Mouse (Mus musculus) lung, embryonic 15.5 days (tissue): ENCODE measurements at regions not wholly inside any gene's neighbourhood (a gene's known extent, or its start where the extent isn't known, plus 50 kb on each side); places are given as distances from the start of the nearest gene placed in this dataset.
"Not testable (repeated sequence)": the region's sequence is repeated elsewhere in the genome, so short reads cannot be mapped to it uniquely, and the experiment has no call there.

ENCODE experiments used
- ATAC-seq: fragments of 200-750 bp; cut with Nextera tagmentation; 2 replicates; pipeline ENCODE4 v1.8.0; 2017; ENCODE audit warnings: moderate number of reproducible peaks, borderline replicate concordance; ENCODE audit not compliant: low FRiP score, low TSS enrichment; ENCODE audit errors: extremely low read depth
- H3K27ac ChIP-seq: fragments of 300-500 bp; sonication (generic); 2 replicates; pipeline ENCODE4 v1.5.1; 2015; ENCODE audit warnings: moderate library complexity, mild to moderate bottlenecking, inconsistent platforms
- H3K27me3 ChIP-seq: fragments of 300-500 bp; sonication (generic); 2 replicates; pipeline ENCODE4 v1.6.1; 2015; ENCODE audit warnings: inconsistent platforms
- H3K36me3 ChIP-seq: fragments of 300-500 bp; sonication (generic); 2 replicates; pipeline ENCODE4 v1.6.1; 2015; ENCODE audit warnings: inconsistent platforms
- H3K4me1 ChIP-seq: fragments of 300-500 bp; sonication (generic); 2 replicates; pipeline ENCODE4 v1.6.1; 2015; ENCODE audit warnings: inconsistent platforms
- H3K4me2 ChIP-seq: fragments of 300-500 bp; sonication (generic); 2 replicates; pipeline ENCODE4 v1.6.1; 2015; ENCODE audit warnings: inconsistent platforms, mild to moderate bottlenecking, moderate library complexity
- H3K4me3 ChIP-seq: fragments of 300-500 bp; sonication (generic); 2 replicates; pipeline ENCODE4 v1.5.1; 2015; ENCODE audit warnings: mild to moderate bottlenecking, inconsistent platforms
- H3K9ac ChIP-seq: fragments of 300-500 bp; sonication (generic); 2 replicates; pipeline ENCODE4 v1.6.1; 2015; ENCODE audit warnings: inconsistent platforms
- H3K9me3 ChIP-seq: fragments of 300-500 bp; sonication (generic); 2 replicates; pipeline ENCODE4 v1.6.1; 2016; ENCODE audit warnings: inconsistent platforms
- WGBS: fragments of 180-500 bp; shearing (Covaris S2); methylation state at CpG from one replicate; pipeline ENCODE4 v1.1.7; 2015; 5-methylcytosine and 5-hydroxymethylcytosine counted together

GRCm38 (mm10) chr10:10188113-10188512 lies 284.0 kb downstream of the Adgb start:
- Histone ChIP-seq H3K36me3 (no peaks in the 10 kb centered on the region), H3K27ac (no peak overlapping the region), H3K9me3 (no peaks in the 10 kb centered on the region), H3K9ac (no peak overlapping the region), H3K27me3 (no peaks in the 10 kb centered on the region), H3K4me1 (no peaks in the 10 kb centered on the region), H3K4me2 (no peak overlapping the region), H3K4me3 (no peak overlapping the region)
- no peak for ATAC-seq
- 82% methylated on average over 5 of the region's 5 CpGs for WGBS

- Histone ChIP-seq H3K4me2 (no peak overlapping the region), H3K27me3 (no peaks in the 10 kb centered on the region), H3K9me3 (no peaks in the 10 kb centered on the region), H3K4me3 (no peak overlapping the region), H3K4me1 (no peaks in the 10 kb centered on the region), H3K36me3 (no peaks in the 10 kb centered on the region), H3K9ac (no peak overlapping the region), H3K27ac (no peak overlapping the region)
- 70% methylated on average over 5 of the region's 5 CpGs for WGBS
- no peak for ATAC-seq
These were observed 285.4 kb downstream of the Adgb start for GRCm38 (mm10) chr10:10186721-10187120.

GRCm38 (mm10) chr10:10185298-10185883 lies 284.5 kb upstream of the Stxbp5 start:
- ATAC-seq: no peak
- 0 out of 2 replicates have a peak overlapping the region, but pooled peaks have one; percentile 15 for H3K27ac ChIP-seq
- H3K4me1 ChIP-seq: no peaks in the 10 kb centered on the region
- no peak overlapping the region for H3K9ac ChIP-seq
- no peaks in the 10 kb centered on the region for H3K9me3 ChIP-seq
- H3K4me3 ChIP-seq: no peak overlapping the region
- no peak overlapping the region for H3K4me2 ChIP-seq
- H3K36me3 ChIP-seq: no peaks in the 10 kb centered on the region
- H3K27me3 ChIP-seq: no peaks in the 10 kb centered on the region
- 80% methylated on average over 8 of the region's 8 CpGs for WGBS

GRCm38 (mm10) chr10:10184386-10184785 lies 283.5 kb upstream of the Stxbp5 start:
- Histone ChIP-seq H3K4me2 (no peak overlapping the region), H3K36me3 (no peaks in the 10 kb centered on the region), H3K4me3 (no peak overlapping the region), H3K27ac (0 out of 2 replicates have a peak overlapping the region, but pooled peaks have one; percentile 15), H3K4me1 (no peaks in the 10 kb centered on the region), H3K9me3 (no peaks in the 10 kb centered on the region), H3K9ac (no peak overlapping the region), H3K27me3 (no peaks in the 10 kb centered on the region)
- no peak for ATAC-seq
- 52% methylated on average over 5 of the region's 5 CpGs for WGBS

GRCm38 (mm10) chr10:10177037-10177436 lies 276.2 kb upstream of the Stxbp5 start:
- 76% methylated on average over 3 of the region's 3 CpGs for WGBS
- not testable (repeated sequence) for H3K4me2 ChIP-seq, H3K27me3 ChIP-seq, H3K36me3 ChIP-seq, H3K9me3 ChIP-seq, H3K4me1 ChIP-seq, H3K9ac ChIP-seq, H3K27ac ChIP-seq, ATAC-seq, H3K4me3 ChIP-seq
